Mouse (Mus musculus) kidney, embryonic 15.5 days (tissue): ENCODE measurements around the gene 9930022D16Rik. TPM values are rescaled to one million over a fixed set of nuclear protein-coding genes. Genes with fewer than 3 reads are reported as not detected.

Source experiments
- ATAC-seq: fragments of 200-750 bp; cut with Nextera tagmentation; replicated peaks from 2 replicates; pipeline ENCODE4 v1.8.0; 2017; ENCODE audit warnings: moderate TSS enrichment; ENCODE audit not compliant: low FRiP score
- H3K27ac ChIP-seq: fragments of 300-500 bp; sonication (generic); 2 replicates; pipeline ENCODE4 v1.5.1; 2015; ENCODE audit warnings: mild to moderate bottlenecking, inconsistent platforms
- H3K27me3 ChIP-seq: fragments of 300-500 bp; sonication (generic); 2 replicates; pipeline ENCODE4 v1.6.1; 2015; ENCODE audit warnings: inconsistent platforms
- H3K36me3 ChIP-seq: fragments of 300-500 bp; sonication (generic); 2 replicates; pipeline ENCODE4 v1.6.1; 2015; ENCODE audit warnings: inconsistent platforms
- H3K4me1 ChIP-seq: fragments of 300-500 bp; sonication (generic); 2 replicates; pipeline ENCODE4 v1.6.1; 2015; ENCODE audit warnings: inconsistent platforms
- H3K4me2 ChIP-seq: fragments of 300-500 bp; sonication (generic); 2 replicates; pipeline ENCODE4 v1.6.1; 2015; ENCODE audit warnings: moderate library complexity, mild to moderate bottlenecking, inconsistent platforms
- H3K4me3 ChIP-seq: fragments of 300-500 bp; sonication (generic); replicated peaks from 2 replicates; pipeline ENCODE4 v1.5.1; 2015; ENCODE audit warnings: mild to moderate bottlenecking, inconsistent platforms
- H3K9ac ChIP-seq: fragments of 300-500 bp; sonication (generic); 2 replicates; pipeline ENCODE4 v1.6.1; 2015; ENCODE audit warnings: mild to moderate bottlenecking, inconsistent platforms
- H3K9me3 ChIP-seq: fragments of 300-500 bp; sonication (generic); replicated peaks from 2 replicates; pipeline ENCODE4 v1.6.1; 2016; ENCODE audit warnings: inconsistent platforms
- WGBS: fragments of 180-500 bp; shearing (Covaris S2); methylation state at CpG from one replicate; pipeline ENCODE4 v1.1.7; 2015; ENCODE audit warnings: mixed read lengths; 5-methylcytosine and 5-hydroxymethylcytosine counted together
- polyA plus RNA-seq: library from polyadenylated mRNA; unstranded; fragments of >200 nt; fragmentation: Nextera tagmentation; extraction: Ambion mirVana; gene quantifications from 2 replicates; pipeline ENCODE4 v1.2.1, GENCODE M21; 2015

Gene 9930022D16Rik
- not detected in 2 replicates for polyA plus RNA-seq

DNA sequence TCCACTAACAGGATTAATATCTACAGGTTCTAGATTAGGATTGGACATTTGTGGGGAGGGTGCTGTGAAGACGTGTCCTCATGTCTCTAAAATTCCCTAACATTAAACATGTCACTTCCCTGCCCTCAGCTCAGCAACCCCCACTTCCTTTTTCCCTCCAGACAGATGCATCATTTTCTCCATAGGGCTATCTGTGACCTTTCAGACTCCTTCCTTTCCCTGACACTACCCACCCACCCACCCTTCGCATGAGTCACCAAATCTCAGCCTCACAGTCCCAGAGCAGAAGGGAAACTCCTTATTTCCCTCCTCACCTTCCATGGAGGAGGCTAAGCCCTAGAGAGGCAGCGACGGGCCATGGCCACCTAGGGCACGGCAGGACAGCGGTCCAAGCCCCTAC is at the start of gene 9930022D16Rik:
Gene 9930022D16Rik, plus strand, starts transcription at position 301 of the 400 bp plus-strand sequence.
- ATAC-seq = no peak
- Histone ChIP-seq H3K4me2 (no peak within 1 kb of the TSS), H3K9me3 (no peaks in the 10 kb centered on the region), H3K9ac (no peak within 1 kb of the TSS), H3K4me3 (no peak within 1 kb of the TSS), H3K36me3 (no peaks in the 10 kb centered on the region), H3K27me3 (no peaks in the 10 kb centered on the region), H3K27ac (no peak within 1 kb of the TSS), H3K4me1 (no peaks in the 10 kb centered on the region)
- 90% methylated on average over 6 of the region's 6 CpGs for WGBS

- Histone ChIP-seq H3K36me3 (peaks cover 31% of the 10 kb centered on the region), H3K9me3 (no peaks in the 10 kb centered on the region), H3K27ac (0 out of 2 replicates have a peak overlapping the region, but pooled peaks have one; percentile 32), H3K4me2 (peak overlapping the region; percentile 72), H3K4me1 (peaks cover 56% of the 10 kb centered on the region), H3K9ac (0 out of 2 replicates have a peak overlapping the region, but pooled peaks have one; percentile 17), H3K4me3 (peak overlapping the region; percentile 97), H3K27me3 (peaks cover 3% of the 10 kb centered on the region; the same call in 1 of the 2 replicates)
- 58% methylated on average over 2 of the region's 2 CpGs for WGBS
- ATAC-seq = no peak
Observed at GRCm38 (mm10) chr11:109364337-109364736, 49.4 kb upstream of the 9930022D16Rik start.

DNA sequence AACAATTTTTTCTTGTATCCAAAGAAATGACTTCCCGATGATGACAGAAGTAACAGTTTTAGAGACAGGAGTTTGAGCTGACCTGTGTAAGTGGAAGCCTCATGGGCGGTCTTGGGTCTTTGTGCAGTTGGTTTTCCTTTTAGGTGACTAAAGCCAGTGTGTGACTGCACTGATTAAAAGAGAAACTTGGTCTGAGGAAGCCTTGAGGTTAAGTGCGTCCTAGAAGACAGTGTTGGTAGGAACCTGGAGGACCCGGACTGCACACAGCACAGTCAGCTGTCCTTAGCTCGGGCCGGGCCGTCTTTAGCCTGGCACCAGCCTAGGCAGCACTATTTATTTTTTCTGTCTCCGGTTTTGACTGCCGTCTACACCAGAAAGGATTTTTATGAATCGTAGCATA is 48.8 kb upstream of the 9930022D16Rik start:
- peak overlapping the region; percentile 97 for H3K4me3 ChIP-seq
- ATAC-seq = no peak
- peak overlapping the region; percentile 72 for H3K4me2 ChIP-seq
- H3K27me3 ChIP-seq = no peaks in the 10 kb centered on the region; the same call in 1 of the 2 replicates
- no peaks in the 10 kb centered on the region for H3K9me3 ChIP-seq
- 0 out of 2 replicates have a peak overlapping the region, but pooled peaks have one; percentile 32 for H3K27ac ChIP-seq
- peaks cover 56% of the 10 kb centered on the region for H3K4me1 ChIP-seq
- 79% methylated on average over 10 of the region's 10 CpGs for WGBS
- peaks cover 31% of the 10 kb centered on the region for H3K36me3 ChIP-seq
- H3K9ac ChIP-seq = no peak overlapping the region; the same call in 1 of the 2 replicates

- Histone ChIP-seq H3K9ac (no peak overlapping the region), H3K9me3 (no peaks in the 10 kb centered on the region), H3K27me3 (no peaks in the 10 kb centered on the region), H3K4me3 (no peak overlapping the region), H3K4me2 (no peak overlapping the region), H3K36me3 (peaks cover 31% of the 10 kb centered on the region), H3K27ac (no peak overlapping the region), H3K4me1 (peaks cover 54% of the 10 kb centered on the region)
- no peak for ATAC-seq
- 92% methylated on average over 5 of the region's 5 CpGs for WGBS
Observed at GRCm38 (mm10) chr11:109365818-109366217, 47.9 kb upstream of the 9930022D16Rik start.

- no peaks in the 10 kb centered on the region for H3K27me3 ChIP-seq
- peaks cover 31% of the 10 kb centered on the region for H3K36me3 ChIP-seq
- 74% methylated on average over 15 of the region's 15 CpGs for WGBS
- no peak overlapping the region for H3K9ac ChIP-seq
- no peak for ATAC-seq
- H3K27ac ChIP-seq = no peak overlapping the region; the same call in 1 of the 2 replicates
- H3K4me1 ChIP-seq = peaks cover 44% of the 10 kb centered on the region
- H3K4me2 ChIP-seq = no peak overlapping the region
- H3K9me3 ChIP-seq = no peaks in the 10 kb centered on the region
- H3K4me3 ChIP-seq = no peak overlapping the region
Observed at GRCm38 (mm10) chr11:109366802-109367579, 46.7 kb upstream of the 9930022D16Rik start.

- Histone ChIP-seq H3K4me3 (no peak overlapping the region), H3K9me3 (no peaks in the 10 kb centered on the region), H3K4me1 (peaks cover 43% of the 10 kb centered on the region), H3K4me2 (no peak overlapping the region), H3K9ac (no peak overlapping the region), H3K36me3 (peaks cover 38% of the 10 kb centered on the region), H3K27me3 (no peaks in the 10 kb centered on the region), H3K27ac (peak overlapping the region; percentile 28; the same call in 1 of the 2 replicates)
- 76% methylated on average over 3 of the region's 3 CpGs for WGBS
- peak; percentile 33; the same call in 1 of the 2 replicates for ATAC-seq
Observed at GRCm38 (mm10) chr11:109369026-109369637, 44.6 kb upstream of the 9930022D16Rik start.

DNA sequence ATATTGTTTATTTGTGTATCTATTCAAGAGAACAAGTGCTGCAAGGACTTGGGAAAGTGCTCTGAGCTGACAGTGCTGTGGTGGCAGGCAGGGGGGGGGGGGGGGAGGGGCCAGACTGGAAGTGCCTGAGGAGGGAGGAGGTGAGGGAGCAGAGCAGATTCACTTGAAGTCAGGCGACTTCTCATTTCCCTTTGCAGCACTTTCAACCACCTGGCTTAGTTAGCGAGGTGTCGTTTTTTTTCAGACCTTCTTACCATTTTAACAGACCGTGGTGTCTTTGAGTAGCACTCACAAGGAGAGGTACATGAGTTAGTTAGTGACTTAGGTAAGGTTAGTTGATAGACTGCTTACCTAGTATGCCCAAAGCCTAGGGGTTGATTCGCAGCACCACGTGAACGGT is 38.3 kb upstream of the 9930022D16Rik start:
- H3K27ac ChIP-seq = no peak overlapping the region
- 78% methylated on average over 7 of the region's 7 CpGs for WGBS
- H3K27me3 ChIP-seq = no peaks in the 10 kb centered on the region
- no peaks in the 10 kb centered on the region for H3K9me3 ChIP-seq
- H3K4me3 ChIP-seq = no peak overlapping the region
- peaks cover 24% of the 10 kb centered on the region for H3K4me1 ChIP-seq
- no peak overlapping the region for H3K4me2 ChIP-seq
- H3K36me3 ChIP-seq = peaks cover 7% of the 10 kb centered on the region; the same call in 1 of the 2 replicates
- no peak overlapping the region for H3K9ac ChIP-seq
- ATAC-seq = no peak

GRCm38 (mm10) chr11:109376484-109377143 is 37.1 kb upstream of the 9930022D16Rik start:
- H3K27me3 ChIP-seq = no peaks in the 10 kb centered on the region
- no peak overlapping the region for H3K4me2 ChIP-seq
- peaks cover 7% of the 10 kb centered on the region; the same call in 1 of the 2 replicates for H3K36me3 ChIP-seq
- H3K27ac ChIP-seq = peak overlapping the region; percentile 18; the same call in 1 of the 2 replicates
- H3K4me1 ChIP-seq = peaks cover 24% of the 10 kb centered on the region
- H3K9ac ChIP-seq = no peak overlapping the region
- WGBS = 54% methylated on average over 7 of the region's 7 CpGs
- ATAC-seq = no peak
- H3K9me3 ChIP-seq = no peaks in the 10 kb centered on the region
- no peak overlapping the region for H3K4me3 ChIP-seq

DNA sequence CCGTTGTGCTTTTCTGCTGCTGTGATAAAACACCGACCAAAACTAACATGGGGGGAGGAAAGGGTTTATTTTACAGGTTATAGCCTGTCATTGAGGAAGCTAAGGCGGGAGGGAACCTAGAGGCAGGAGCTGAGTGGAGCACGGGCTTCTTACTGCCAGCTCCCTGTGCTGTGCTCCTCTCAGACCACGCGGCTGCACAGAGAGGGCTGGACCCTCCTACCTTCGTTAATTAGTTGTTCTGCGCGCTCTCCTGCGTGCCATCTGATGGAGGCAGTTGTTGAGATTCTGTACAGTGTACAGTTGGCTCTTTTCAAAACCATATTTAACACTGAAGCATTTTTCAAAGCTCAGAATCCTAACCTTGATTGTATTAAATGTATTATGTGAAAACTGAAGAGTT is 36.2 kb upstream of the 9930022D16Rik start:
- Histone ChIP-seq H3K27ac (no peak overlapping the region), H3K36me3 (peaks cover 7% of the 10 kb centered on the region; the same call in 1 of the 2 replicates), H3K9ac (no peak overlapping the region), H3K9me3 (no peaks in the 10 kb centered on the region), H3K4me3 (no peak overlapping the region), H3K27me3 (no peaks in the 10 kb centered on the region), H3K4me2 (no peak overlapping the region), H3K4me1 (peaks cover 24% of the 10 kb centered on the region)
- ATAC-seq = peak; percentile 49; the same call in 1 of the 2 replicates
- WGBS = 25% methylated on average over 10 of the region's 10 CpGs

DNA sequence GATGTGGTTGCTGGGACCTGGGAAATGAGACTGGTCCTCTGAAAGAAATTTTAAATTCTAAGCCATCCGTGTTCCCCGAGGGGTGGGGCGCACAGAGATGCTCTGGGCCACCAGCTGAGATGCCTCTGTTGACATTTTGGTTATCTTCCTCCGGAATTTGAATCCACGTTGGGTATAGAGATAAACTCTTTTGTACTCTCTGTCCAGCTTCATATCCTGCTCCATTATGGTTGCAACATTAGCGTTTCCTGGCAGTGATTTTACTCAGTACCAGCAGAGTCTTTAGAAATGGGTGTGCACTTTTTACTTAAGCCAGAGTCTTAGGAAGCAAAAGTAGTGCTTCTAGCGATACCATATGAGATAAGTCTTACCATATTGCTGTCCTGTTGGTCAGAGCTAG is 35.7 kb upstream of the 9930022D16Rik start:
- Histone ChIP-seq H3K9me3 (no peaks in the 10 kb centered on the region), H3K27ac (no peak overlapping the region), H3K4me2 (no peak overlapping the region), H3K4me3 (no peak overlapping the region), H3K36me3 (peaks cover 7% of the 10 kb centered on the region; the same call in 1 of the 2 replicates), H3K9ac (no peak overlapping the region), H3K27me3 (no peaks in the 10 kb centered on the region), H3K4me1 (peaks cover 24% of the 10 kb centered on the region)
- 65% methylated on average over 7 of the region's 7 CpGs for WGBS
- no peak for ATAC-seq

GRCm38 (mm10) chr11:109380662-109381061 is 33.1 kb upstream of the 9930022D16Rik start:
- H3K27ac ChIP-seq = no peak overlapping the region
- ATAC-seq = no peak
- no peaks in the 10 kb centered on the region for H3K36me3 ChIP-seq
- H3K4me2 ChIP-seq = no peak overlapping the region
- H3K9me3 ChIP-seq = no peaks in the 10 kb centered on the region
- no peak overlapping the region for H3K4me3 ChIP-seq
- H3K9ac ChIP-seq = no peak overlapping the region
- H3K4me1 ChIP-seq = peaks cover 33% of the 10 kb centered on the region
- no peaks in the 10 kb centered on the region for H3K27me3 ChIP-seq
- 72% methylated on average over 5 of the region's 5 CpGs for WGBS
